Mouse (Mus musculus): ENCODE data around the gene Anxa4.

Anxa4 gene

GRCm38 (mm10) chr6:86752843-86753485, 40.4 kb downstream of the Anxa4 start:
- in situ Hi-C loops (cut with MboI, MseI), result no loop called here

- in situ Hi-C loops (cut with MboI, MseI), result no loop called here
Observed at GRCm38 (mm10) chr6:86750961-86751360, 42.4 kb downstream of the Anxa4 start.

GRCm38 (mm10) chr6:86749817-86750216, 43.6 kb downstream of the Anxa4 start:
- in situ Hi-C loops (cut with MboI, MseI), result loop anchor here (5.0 kb wide), 2 partner anchors 57 to 167 kb away; no protein-coding TSS in a partner anchor

GRCm38 (mm10) chr6:86747171-86747570, 46.2 kb downstream of the Anxa4 start:
- in situ Hi-C loops (cut with MboI, MseI), result loop anchor here (5.0 kb wide), 2 partner anchors 60 to 170 kb away; no protein-coding TSS in a partner anchor

GRCm38 (mm10) chr6:86740652-86741051, 52.7 kb downstream of the Anxa4 start:
- in situ Hi-C loops (cut with MboI, MseI), result no loop called here

GRCm38 (mm10) chr6:86736830-86737229, 56.6 kb downstream of the Anxa4 start:
- in situ Hi-C loops (cut with MboI, MseI), result no loop called here

GRCm38 (mm10) chr6:86736313-86736712, 57.1 kb downstream of the Anxa4 start:
- in situ Hi-C loops (cut with MboI, MseI), result no loop called here

GRCm38 (mm10) chr6:86733183-86733876, 60.1 kb downstream of the Anxa4 start, which contains the start of gene Gmcl1:
TSS of gene Gmcl1 (minus strand) at chr6:86733383.
- in situ Hi-C loops (cut with MboI, MseI), result no loop called here

- in situ Hi-C loops (cut with MboI, MseI), result no loop called here
Observed at GRCm38 (mm10) chr6:86732276-86733173, 60.9 kb downstream of the Anxa4 start.

GRCm38 (mm10) chr6:86728711-86729110, 64.7 kb downstream of the Anxa4 start:
- in situ Hi-C loops (cut with MboI, MseI), result no loop called here

- in situ Hi-C loops (cut with MboI, MseI), result no loop called here
Observed at GRCm38 (mm10) chr6:86721977-86722376, 71.4 kb downstream of the Anxa4 start.

GRCm38 (mm10) chr6:86708072-86708774, 85.2 kb downstream of the Anxa4 start:
- in situ Hi-C loops (cut with MboI, MseI), result no loop called here

- in situ Hi-C loops (cut with MboI, MseI), result no loop called here
Observed at GRCm38 (mm10) chr6:86702577-86702976, 90.8 kb downstream of the Anxa4 start.

GRCm38 (mm10) chr6:86697903-86698302, 95.5 kb downstream of the Anxa4 start:
- in situ Hi-C loops (cut with MboI, MseI), result no loop called here

GRCm38 (mm10) chr6:86696213-86696612, 97.2 kb downstream of the Anxa4 start:
- in situ Hi-C loops (cut with MboI, MseI), result no loop called here

- in situ Hi-C loops (cut with MboI, MseI), result no loop called here
Observed at GRCm38 (mm10) chr6:86694465-86694864, 98.9 kb downstream of the Anxa4 start.

GRCm38 (mm10) chr6:86689671-86690070, 103.7 kb downstream of the Anxa4 start:
- in situ Hi-C loops (cut with MboI, MseI), result no loop called here

- in situ Hi-C loops (cut with MboI, MseI), result no loop called here
Observed at GRCm38 (mm10) chr6:86686971-86687370, 106.4 kb downstream of the Anxa4 start.

Data from T-helper 2 cell (primary cell).